Mouse (Mus musculus): ENCODE measurements around the gene Cgnl1.
A peak's percentile ranks its signal among the peaks of the same experiment; 100 is the strongest.

Gene Cgnl1

DNA sequence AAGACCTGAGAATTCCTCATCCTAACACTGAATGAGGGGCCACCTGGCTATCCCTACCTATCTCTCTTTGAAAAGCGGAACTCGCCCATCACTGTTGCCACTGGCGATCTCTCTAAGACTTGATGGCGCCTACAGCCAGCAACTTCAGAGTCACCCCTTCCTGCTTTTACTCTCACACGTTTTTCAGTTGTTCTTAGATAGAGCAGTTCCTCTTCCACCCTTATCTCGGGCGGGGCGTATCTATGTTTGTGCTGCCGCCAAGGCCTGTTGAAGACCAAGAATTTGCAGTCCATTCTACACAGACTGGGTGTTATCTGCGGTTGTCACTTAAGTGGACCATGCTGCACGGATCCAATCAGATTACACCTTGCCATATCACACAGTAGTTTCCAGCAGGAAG is 62.2 kb downstream of the Cgnl1 start:
- DNase-seq: no peak

DNA sequence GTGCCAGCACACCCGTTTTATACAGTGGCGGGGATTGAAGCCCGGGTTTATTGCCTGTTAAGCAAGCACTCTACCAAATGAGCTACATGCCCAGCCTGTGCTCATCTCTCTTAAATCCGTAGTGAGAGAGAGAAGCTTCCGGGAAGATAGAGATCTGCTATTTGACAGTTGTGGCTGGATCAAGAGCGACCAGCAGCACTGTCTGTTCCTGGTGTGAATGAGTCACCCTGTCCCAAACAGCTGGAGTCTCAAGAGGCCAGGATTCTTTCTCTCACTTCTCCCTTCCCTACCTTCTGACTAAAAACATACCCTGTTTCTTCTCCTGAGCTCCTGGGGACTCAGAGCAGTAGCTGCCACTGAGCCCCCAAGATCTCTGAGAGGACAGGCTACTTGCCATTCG is 63.4 kb downstream of the Cgnl1 start:
- DNase-seq: no peak

DNA sequence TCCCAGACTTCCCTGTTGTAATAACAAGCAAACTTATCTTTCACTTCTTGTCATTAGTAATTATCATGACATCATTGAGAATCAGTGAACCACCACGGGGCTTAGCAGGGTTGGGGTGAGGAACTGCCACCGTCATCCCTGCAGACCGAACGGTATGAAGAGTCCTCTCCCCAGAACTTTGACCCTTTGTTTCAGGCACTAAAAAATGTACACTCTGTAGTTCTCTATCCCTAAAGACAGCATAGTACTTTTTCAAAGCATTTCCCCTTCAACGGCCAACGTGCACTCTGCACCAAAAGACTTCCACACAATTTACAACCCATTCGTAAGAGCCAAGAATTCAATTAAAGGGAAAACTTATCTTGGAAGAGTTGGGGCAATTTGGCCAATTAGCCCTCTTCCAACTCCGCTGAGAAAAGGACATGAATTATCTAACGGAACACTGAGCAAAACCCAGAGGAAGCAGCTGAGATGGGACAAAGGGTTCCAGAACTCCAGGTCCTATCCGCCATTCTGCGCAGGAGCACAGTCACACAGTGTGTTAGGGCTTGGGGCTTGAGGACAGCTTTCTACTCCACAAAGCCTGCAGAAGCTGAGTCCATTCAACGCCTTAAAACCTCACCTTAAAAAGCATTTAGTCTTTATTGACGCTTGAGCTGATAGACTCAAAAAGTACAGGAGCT is 66.9 kb downstream of the Cgnl1 start:
- DNase-seq: no peak

DNA sequence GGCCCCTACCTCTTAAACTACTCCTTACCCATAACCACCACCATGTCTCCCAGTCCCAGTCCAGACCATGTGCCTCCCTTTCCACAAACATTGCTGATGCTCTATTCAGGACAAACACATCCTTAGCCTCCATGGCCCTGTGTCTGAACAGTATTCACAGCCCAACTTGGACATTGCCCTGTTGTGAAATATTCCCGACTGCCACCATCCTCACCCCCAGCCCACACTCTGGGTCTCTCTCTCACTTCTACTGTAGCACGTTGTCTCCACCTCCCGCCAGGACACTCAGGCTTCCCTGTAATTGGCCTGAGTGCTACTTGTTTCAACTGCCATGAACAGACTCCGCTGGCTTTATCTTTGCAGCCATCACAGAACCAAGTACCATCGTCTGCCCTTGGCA is 72.3 kb downstream of the Cgnl1 start:
- no peak for DNase-seq

DNA sequence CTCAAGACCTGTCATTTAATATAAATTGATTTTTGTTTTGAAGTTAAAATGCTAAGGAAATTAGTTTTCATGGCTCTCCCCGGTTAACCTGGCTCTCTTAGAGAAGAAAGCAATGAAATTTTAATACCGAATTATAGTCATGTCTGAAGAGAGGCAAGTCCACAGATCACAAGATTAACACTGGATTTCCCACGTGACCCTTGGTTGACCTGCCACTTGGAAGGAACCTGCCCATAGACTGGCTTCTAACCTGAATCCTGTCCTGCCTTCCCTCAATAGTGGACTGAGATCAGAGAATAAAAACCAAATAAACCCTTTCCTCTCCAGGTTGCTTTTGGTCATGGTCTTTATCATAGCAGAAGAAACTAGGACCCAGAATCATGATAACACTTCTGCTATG is 73.3 kb downstream of the Cgnl1 start:
- DNase-seq: no peak

DNA sequence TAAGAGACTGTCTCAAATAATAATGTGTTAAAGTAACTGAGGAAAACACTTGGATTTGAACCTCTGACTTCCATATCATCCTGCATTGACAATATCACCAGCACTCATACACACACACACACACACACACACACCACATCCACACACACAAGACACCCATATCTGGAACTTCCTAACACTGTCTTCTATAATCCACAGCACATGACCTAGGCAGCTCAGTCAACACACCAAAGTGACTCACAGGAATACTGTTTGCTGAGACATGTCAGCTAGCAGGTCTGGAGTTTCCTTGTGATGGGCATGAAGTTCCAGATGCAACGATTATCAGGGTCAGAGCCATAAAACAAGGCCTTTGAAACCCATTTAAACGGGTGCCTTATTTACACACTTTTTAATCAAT is 74.2 kb downstream of the Cgnl1 start:
- DNase-seq: no peak

GRCm38 (mm10) chr9:71696762-71697161 is 74.6 kb downstream of the Cgnl1 start:
- DNase-seq: no peak

DNA sequence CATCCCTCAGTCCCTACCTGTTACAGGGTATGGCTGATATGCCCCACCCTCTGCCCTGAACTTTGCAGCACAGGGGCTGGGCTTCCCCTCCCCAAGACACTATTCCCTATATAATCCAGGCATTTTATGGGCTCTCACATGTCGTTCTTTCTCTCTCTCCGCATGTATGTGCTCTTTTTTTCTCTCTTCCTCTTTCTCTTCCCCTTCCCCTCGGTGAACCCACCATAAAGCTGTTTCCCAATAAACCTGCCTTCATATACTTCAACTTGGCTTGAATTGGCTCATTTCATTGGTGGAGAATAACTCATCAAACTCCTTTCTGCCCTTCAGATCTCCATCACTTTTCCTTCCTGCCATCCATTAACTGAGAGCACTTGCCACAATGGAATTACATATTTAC is 76.3 kb downstream of the Cgnl1 start:
- no peak for DNase-seq

GRCm38 (mm10) chr9:71694223-71694622 is 77.2 kb downstream of the Cgnl1 start:
- DNase-seq: no peak

DNA sequence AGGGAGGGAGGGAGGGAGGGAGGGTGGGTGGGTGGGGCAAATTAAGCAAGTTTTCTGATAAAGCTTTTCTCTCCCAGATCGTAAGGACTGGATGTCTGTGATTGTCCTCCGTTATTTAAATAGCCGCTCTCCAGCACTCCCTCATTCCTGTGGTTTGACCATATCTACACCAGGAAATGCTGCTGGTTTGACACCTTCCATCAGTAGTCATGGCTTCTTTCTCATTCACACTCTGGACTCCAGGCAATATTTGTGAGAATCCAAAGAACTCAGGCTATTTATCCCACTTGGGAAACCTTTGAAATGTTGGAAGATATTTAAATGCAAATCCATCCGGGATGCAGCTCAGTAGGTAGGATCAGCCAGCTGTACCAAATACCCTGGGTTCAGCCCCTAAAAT is 77.6 kb downstream of the Cgnl1 start:
- no peak for DNase-seq

DNA sequence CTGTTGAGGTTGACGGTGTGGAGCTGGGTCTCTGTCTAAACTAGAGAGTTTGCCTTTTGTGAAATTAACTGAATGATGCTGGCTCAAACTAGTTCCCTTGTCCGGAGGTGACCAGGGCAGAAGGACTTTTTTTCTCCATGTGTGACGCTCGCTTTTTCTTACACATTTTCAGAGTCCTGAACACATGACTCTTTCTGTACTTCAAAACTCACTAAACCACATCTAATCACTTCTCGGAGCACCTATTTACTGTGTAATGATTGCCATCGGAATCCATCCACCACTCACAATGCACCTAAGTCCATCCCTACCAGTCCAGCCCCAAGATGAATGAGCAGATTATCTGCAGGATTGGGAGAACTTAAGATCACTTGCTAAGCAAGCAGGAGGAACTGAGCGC is 79.2 kb downstream of the Cgnl1 start:
- DNase-seq: no peak

GRCm38 (mm10) chr9:71689369-71690073 is 81.9 kb downstream of the Cgnl1 start:
- no peak for DNase-seq

- DNase-seq: no peak
These were observed 84.9 kb downstream of the Cgnl1 start for GRCm38 (mm10) chr9:71686463-71686862.

DNA sequence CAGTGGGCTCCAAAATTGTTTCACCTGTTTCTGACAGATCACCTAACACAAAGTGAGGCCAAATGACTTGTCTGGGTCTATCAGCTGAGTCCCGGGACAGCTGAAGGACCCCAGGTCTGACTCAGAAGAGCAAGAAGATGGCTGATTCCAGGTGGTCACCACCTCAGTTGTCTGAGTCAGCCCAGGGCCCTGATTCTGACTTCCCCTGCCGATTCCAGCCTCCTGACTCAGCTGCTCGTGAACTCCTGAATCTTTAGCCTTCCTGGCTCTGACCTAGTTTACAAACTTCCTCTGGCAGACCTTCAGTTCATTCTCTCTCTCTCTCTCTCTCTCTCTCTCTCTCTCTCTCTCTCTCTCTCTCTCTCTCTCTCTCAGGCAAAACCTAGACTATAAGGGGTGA is 86.6 kb downstream of the Cgnl1 start:
- DNase-seq: no peak

- no peak for DNase-seq
These were observed 91.0 kb downstream of the Cgnl1 start for GRCm38 (mm10) chr9:71680381-71680780.

- no peak for DNase-seq
These were observed 92.1 kb downstream of the Cgnl1 start for GRCm38 (mm10) chr9:71679103-71679815.

DNA sequence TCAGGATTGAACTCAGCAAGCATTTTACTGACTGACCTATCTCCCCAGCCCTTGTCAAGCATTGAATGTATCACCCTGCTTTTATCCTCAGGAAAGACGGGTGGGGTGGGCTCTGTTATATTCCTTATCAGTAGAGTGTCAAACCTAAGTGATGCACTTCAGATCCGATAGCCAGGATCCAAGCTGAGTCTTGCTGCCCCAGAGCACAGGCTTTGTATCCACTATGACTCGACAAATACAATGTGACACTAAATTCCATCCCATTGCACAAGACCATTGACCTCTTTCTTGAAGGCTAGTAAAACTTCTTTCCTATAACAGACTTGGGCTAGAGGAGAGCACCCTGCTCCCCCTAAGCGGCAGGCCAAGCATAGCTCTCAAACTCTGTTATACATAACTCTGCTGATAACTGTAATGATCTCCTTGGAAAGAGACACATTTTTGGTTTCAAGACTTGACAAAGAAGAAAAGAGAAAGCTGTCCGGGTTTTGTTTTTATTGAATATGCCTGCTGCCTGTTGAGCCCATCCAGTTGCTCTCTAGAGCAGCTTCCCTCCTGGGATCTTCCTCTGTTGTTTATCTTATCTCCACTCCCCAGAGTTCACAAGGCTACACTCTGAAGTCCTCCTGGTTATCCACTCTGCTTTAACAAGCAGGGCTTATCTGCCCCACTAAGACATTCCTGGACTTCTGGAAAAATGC is 94.3 kb downstream of the Cgnl1 start:
- no peak for DNase-seq

DNA sequence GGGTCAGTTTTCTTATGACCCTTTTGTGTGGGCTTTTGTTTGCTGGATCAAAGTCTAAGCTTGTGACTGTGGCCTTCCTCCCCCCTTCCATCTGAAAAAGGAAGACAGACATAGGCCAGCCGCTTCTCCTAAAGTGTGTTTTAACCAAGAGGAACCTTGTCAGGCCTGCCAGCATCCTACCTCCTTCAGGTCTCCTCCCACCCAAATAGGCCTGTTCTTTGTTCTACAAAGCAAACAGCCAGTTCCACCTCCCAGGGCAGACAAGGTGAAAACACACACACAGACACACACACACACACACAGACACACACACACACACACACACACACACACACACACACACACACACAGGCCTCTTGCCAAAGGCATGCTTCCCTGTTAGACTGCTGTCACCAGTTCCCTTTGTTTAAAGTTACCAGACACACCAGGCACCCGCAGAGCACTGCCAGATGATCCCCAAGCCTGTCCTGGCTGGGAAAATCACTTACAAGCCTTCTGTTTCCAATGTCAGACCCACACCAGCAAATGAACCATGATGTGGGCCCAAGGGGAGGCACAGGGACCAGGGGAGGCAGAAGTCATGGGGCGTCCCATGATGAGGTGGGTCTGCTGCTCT is 95.5 kb downstream of the Cgnl1 start:
- DNase-seq: no peak

- no peak for DNase-seq
These were observed 96.2 kb downstream of the Cgnl1 start for GRCm38 (mm10) chr9:71675216-71675615.

- no peak for DNase-seq
These were observed 96.9 kb downstream of the Cgnl1 start for GRCm38 (mm10) chr9:71674476-71674875.

DNA sequence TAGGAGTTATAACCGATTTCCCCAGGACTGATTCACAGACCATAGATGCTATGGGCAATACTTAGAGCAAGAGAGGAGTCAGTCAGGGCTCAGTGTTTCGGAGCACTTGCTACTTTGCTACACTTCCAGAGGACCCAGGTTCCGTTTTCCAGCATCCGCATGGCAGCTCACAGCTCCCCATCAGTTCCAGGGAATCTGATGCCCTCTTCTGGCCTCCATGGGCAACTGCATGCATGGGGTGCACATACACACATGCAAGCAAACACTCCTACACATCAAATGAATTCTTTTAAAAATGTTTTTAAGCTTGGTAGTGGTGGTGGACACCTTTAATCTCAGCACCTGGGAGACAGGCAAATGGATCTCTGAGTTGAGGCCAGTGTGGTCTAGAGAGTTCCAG is 98.9 kb downstream of the Cgnl1 start:
- DNase-seq: no peak

DNA sequence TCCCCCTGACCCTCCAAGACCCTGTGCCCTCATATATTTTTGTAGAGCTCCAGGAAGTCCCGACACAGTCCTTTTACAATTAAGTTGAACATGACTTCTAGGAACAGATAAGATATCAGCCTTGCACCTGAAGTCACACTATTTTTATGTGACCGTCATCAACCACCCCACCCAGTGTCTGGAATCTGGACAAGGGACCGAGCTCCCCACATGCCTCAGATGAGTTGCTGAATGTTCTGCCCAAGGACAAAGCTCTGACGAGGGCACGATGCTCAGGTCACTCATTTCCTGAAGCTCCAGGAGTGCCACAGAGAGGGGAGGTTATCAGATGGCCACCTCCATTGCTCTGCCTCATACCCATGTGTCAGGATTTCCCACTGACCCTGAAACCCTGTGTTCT is 100.7 kb downstream of the Cgnl1 start:
- no peak for DNase-seq

DNA sequence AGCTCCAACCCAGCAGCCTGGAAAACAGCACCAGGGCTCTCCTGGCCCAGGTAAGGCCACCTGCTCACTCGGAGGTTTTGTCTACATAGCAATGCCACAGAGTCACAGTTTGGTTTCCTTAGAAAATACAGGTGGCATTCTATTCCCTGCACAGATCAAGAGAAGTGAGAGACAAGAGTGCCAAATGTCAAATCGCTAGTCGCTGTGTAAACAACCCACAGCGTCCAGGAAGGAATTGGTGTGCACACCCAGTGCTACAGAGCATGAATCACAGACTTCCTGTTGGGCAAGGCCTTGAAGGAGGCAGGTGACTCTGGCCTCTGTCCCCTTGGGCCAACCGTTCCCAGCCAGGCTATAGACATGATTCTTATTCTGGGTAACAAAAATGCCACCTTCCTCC is 103.8 kb downstream of the Cgnl1 start:
- peak in 1 of 2 experiments; percentile 5 for DNase-seq
